Mouse (Mus musculus): ENCODE data around the gene Rbfox1. TPM values are rescaled to one million over a fixed set of nuclear protein-coding genes. Genes with fewer than 3 reads are reported as not detected.

Rbfox1 gene
- polyA plus RNA-seq, 1 experiment = 5.6 TPM

GRCm38 (mm10) chr16:6212916-6213315 lies 327.8 kb downstream of the Rbfox1 start:
- Histone ChIP-seq H3K4me1 (replicated peaks; ENCODE audit: control insufficient read depth, insufficient read depth, low read length) (no peaks in the 10 kb centered on the region), H3K4me3 (ENCODE audit: control insufficient read depth, insufficient read depth, low read length) (no peak overlapping the region), H3K27ac (ENCODE audit: control insufficient read depth, insufficient read depth, low read length) (no peak overlapping the region), H3K36me3 (ENCODE audit: control insufficient read depth, insufficient read depth, low read length) (no peaks in the 10 kb centered on the region), H3K27me3 (ENCODE audit: control insufficient read depth, insufficient read depth, low read length) (no peaks in the 10 kb centered on the region)
- WGBS = 65% methylated on average over 3 of the region's 3 CpGs
- DNase-seq = no peak
- TF ChIP-seq CTCF (IDR thresholded peaks at IDR 0.05; ENCODE audit: borderline replicate concordance, control insufficient read depth, extremely low read depth, insufficient read depth, low read length, poor library complexity) (no peak), POLR2A (IDR thresholded peaks at IDR 0.05; ENCODE audit: control insufficient read depth, extremely low read depth, insufficient read depth, low read length, poor library complexity) (no peak)

- no peak overlapping the region for H3K4me3 ChIP-seq (ENCODE audit: control insufficient read depth, insufficient read depth, low read length)
- no peaks in the 10 kb centered on the region for H3K27me3 ChIP-seq (ENCODE audit: control insufficient read depth, insufficient read depth, low read length)
- DNase-seq = no peak
- no peak overlapping the region for H3K27ac ChIP-seq (ENCODE audit: control insufficient read depth, insufficient read depth, low read length)
- no peaks in the 10 kb centered on the region for H3K36me3 ChIP-seq (ENCODE audit: control insufficient read depth, insufficient read depth, low read length)
- H3K4me1 ChIP-seq (replicated peaks; ENCODE audit: control insufficient read depth, insufficient read depth, low read length) = no peaks in the 10 kb centered on the region
- TF ChIP-seq POLR2A (IDR thresholded peaks at IDR 0.05; ENCODE audit: control insufficient read depth, extremely low read depth, insufficient read depth, low read length, poor library complexity) = no peak
- no peak for TF ChIP-seq CTCF (IDR thresholded peaks at IDR 0.05; ENCODE audit: borderline replicate concordance, control insufficient read depth, extremely low read depth, insufficient read depth, low read length, poor library complexity)
- 83% methylated on average over 6 of the region's 6 CpGs for WGBS
These were observed 342.3 kb downstream of the Rbfox1 start for GRCm38 (mm10) chr16:6227449-6227848.

- Histone ChIP-seq H3K27me3 (ENCODE audit: control insufficient read depth, insufficient read depth, low read length) (no peaks in the 10 kb centered on the region), H3K36me3 (ENCODE audit: control insufficient read depth, insufficient read depth, low read length) (no peaks in the 10 kb centered on the region), H3K27ac (ENCODE audit: control insufficient read depth, insufficient read depth, low read length) (no peak overlapping the region), H3K4me3 (ENCODE audit: control insufficient read depth, insufficient read depth, low read length) (no peak overlapping the region), H3K4me1 (replicated peaks; ENCODE audit: control insufficient read depth, insufficient read depth, low read length) (no peaks in the 10 kb centered on the region)
- 91% methylated on average over 2 of the region's 2 CpGs for WGBS
- TF ChIP-seq POLR2A (IDR thresholded peaks at IDR 0.05; ENCODE audit: control insufficient read depth, extremely low read depth, insufficient read depth, low read length, poor library complexity) = no peak
- no peak for TF ChIP-seq CTCF (IDR thresholded peaks at IDR 0.05; ENCODE audit: borderline replicate concordance, control insufficient read depth, extremely low read depth, insufficient read depth, low read length, poor library complexity)
- DNase-seq = no peak
These were observed 347.8 kb downstream of the Rbfox1 start for GRCm38 (mm10) chr16:6232966-6233365.

GRCm38 (mm10) chr16:6241393-6241792 lies 356.2 kb downstream of the Rbfox1 start:
- WGBS = 96% methylated on average over 4 of the region's 4 CpGs
- TF ChIP-seq CTCF (IDR thresholded peaks at IDR 0.05; ENCODE audit: borderline replicate concordance, control insufficient read depth, extremely low read depth, insufficient read depth, low read length, poor library complexity) (no peak), POLR2A (IDR thresholded peaks at IDR 0.05; ENCODE audit: control insufficient read depth, extremely low read depth, insufficient read depth, low read length, poor library complexity) (no peak)
- H3K27ac ChIP-seq (ENCODE audit: control insufficient read depth, insufficient read depth, low read length) = no peak overlapping the region
- DNase-seq = no peak
- no peaks in the 10 kb centered on the region for H3K36me3 ChIP-seq (ENCODE audit: control insufficient read depth, insufficient read depth, low read length)
- no peaks in the 10 kb centered on the region for H3K27me3 ChIP-seq (ENCODE audit: control insufficient read depth, insufficient read depth, low read length)
- H3K4me1 ChIP-seq (replicated peaks; ENCODE audit: control insufficient read depth, insufficient read depth, low read length) = no peaks in the 10 kb centered on the region
- H3K4me3 ChIP-seq (ENCODE audit: control insufficient read depth, insufficient read depth, low read length) = no peak overlapping the region

- DNase-seq = no peak
- Histone ChIP-seq H3K27ac (ENCODE audit: control insufficient read depth, insufficient read depth, low read length) (no peak overlapping the region), H3K27me3 (ENCODE audit: control insufficient read depth, insufficient read depth, low read length) (no peaks in the 10 kb centered on the region), H3K36me3 (ENCODE audit: control insufficient read depth, insufficient read depth, low read length) (no peaks in the 10 kb centered on the region), H3K4me1 (replicated peaks; ENCODE audit: control insufficient read depth, insufficient read depth, low read length) (no peaks in the 10 kb centered on the region), H3K4me3 (ENCODE audit: control insufficient read depth, insufficient read depth, low read length) (no peak overlapping the region)
- TF ChIP-seq POLR2A (IDR thresholded peaks at IDR 0.05; ENCODE audit: control insufficient read depth, extremely low read depth, insufficient read depth, low read length, poor library complexity) (no peak), CTCF (IDR thresholded peaks at IDR 0.05; ENCODE audit: borderline replicate concordance, control insufficient read depth, extremely low read depth, insufficient read depth, low read length, poor library complexity) (no peak)
- WGBS = 86% methylated on average over 3 of the region's 3 CpGs
These were observed 357.3 kb downstream of the Rbfox1 start for GRCm38 (mm10) chr16:6242468-6242867.

GRCm38 (mm10) chr16:6247569-6247968 lies 362.4 kb downstream of the Rbfox1 start:
- no peak overlapping the region for H3K4me3 ChIP-seq (ENCODE audit: control insufficient read depth, insufficient read depth, low read length)
- TF ChIP-seq POLR2A (IDR thresholded peaks at IDR 0.05; ENCODE audit: control insufficient read depth, extremely low read depth, insufficient read depth, low read length, poor library complexity) (no peak), CTCF (IDR thresholded peaks at IDR 0.05; ENCODE audit: borderline replicate concordance, control insufficient read depth, extremely low read depth, insufficient read depth, low read length, poor library complexity) (no peak)
- WGBS = 71% methylated on average over 4 of the region's 4 CpGs
- H3K36me3 ChIP-seq (ENCODE audit: control insufficient read depth, insufficient read depth, low read length) = no peaks in the 10 kb centered on the region
- H3K27me3 ChIP-seq (ENCODE audit: control insufficient read depth, insufficient read depth, low read length) = no peaks in the 10 kb centered on the region
- no peaks in the 10 kb centered on the region for H3K4me1 ChIP-seq (replicated peaks; ENCODE audit: control insufficient read depth, insufficient read depth, low read length)
- no peak for DNase-seq
- H3K27ac ChIP-seq (ENCODE audit: control insufficient read depth, insufficient read depth, low read length) = no peak overlapping the region

- no peak overlapping the region for H3K27ac ChIP-seq (ENCODE audit: control insufficient read depth, insufficient read depth, low read length)
- no peak for TF ChIP-seq CTCF (IDR thresholded peaks at IDR 0.05; ENCODE audit: borderline replicate concordance, control insufficient read depth, extremely low read depth, insufficient read depth, low read length, poor library complexity)
- TF ChIP-seq POLR2A (IDR thresholded peaks at IDR 0.05; ENCODE audit: control insufficient read depth, extremely low read depth, insufficient read depth, low read length, poor library complexity) = no peak
- H3K27me3 ChIP-seq (ENCODE audit: control insufficient read depth, insufficient read depth, low read length) = no peaks in the 10 kb centered on the region
- H3K36me3 ChIP-seq (ENCODE audit: control insufficient read depth, insufficient read depth, low read length) = no peaks in the 10 kb centered on the region
- H3K4me1 ChIP-seq (replicated peaks; ENCODE audit: control insufficient read depth, insufficient read depth, low read length) = no peaks in the 10 kb centered on the region
- no peak for DNase-seq
- 85% methylated on average over 8 of the region's 8 CpGs for WGBS
- H3K4me3 ChIP-seq (ENCODE audit: control insufficient read depth, insufficient read depth, low read length) = no peak overlapping the region
These were observed 379.4 kb downstream of the Rbfox1 start for GRCm38 (mm10) chr16:6264557-6264956.

Measured in thymus, adult 2 months (tissue).